Mouse (Mus musculus): ENCODE measurements around the gene Pdss1.
A peak's percentile ranks its signal among the peaks of the same experiment; 100 is the strongest.
"Not testable (repeated sequence)": the region's sequence is repeated elsewhere in the genome, so short reads cannot be mapped to it uniquely, and the experiment has no call there.

- peak; percentile 77 for TF ChIP-seq CTCF (conservative IDR thresholded peaks at IDR 0.05; ENCODE audit: low read length)
- not testable (repeated sequence) for TF ChIP-seq POU5F1 (IDR thresholded peaks at IDR 0.05; ENCODE audit: borderline replicate concordance, low read length)
Observed at GRCm38 (mm10) chr2:22864394-22865037, 30.8 kb upstream of the Pdss1 start.

All from E14TG2a.4 (cell line).